8 mouse cellular contexts compared by ENCODE assay signal in the genomic region with DNA sequence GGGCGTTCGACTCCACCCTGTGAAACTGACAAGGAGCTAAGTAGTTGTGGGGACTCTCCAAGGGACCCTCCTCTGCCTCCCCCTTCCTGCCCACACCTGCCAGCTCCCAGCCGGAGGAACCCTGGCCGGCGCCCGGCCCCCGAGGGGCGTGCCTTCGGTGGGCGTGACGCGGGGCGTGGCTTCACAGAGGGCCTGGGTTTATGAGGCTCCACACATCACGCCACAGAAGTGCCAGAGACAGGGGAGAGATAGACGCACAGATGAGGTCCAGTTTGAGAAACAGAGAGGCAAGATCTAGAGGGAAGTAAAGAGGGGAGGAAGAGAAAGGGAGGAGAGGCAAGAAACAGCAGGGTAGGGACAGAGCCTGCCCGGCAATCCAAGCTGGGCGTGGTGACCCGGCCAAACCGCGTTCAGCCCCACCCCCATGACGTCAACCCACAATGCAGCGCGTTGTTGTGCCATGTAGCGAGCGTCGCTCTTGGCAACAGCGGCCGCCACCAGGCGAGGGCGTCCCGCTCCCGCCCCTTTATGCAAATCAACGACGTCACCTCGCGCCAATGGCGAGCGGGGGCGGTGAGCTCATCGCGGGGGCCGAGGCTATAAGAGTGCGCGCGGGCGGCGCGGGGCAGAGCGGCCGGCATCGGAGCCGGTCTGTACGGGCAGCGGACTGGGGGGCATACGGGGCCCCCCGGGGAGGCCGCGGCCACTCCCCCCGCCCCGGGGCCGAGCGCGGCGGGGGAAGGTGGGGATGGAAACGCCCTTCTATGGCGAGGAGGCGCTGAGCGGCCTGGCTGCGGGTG. TPM values are rescaled to one million over a fixed set of nuclear protein-coding genes. Genes with fewer than 3 reads are reported as not detected.
DNase-seq lines count a peak whose midpoint lies in the region; ATAC-seq lines count a peak whose summit lies in the region.

A gene (plus strand): TSS at position 640 of the 800 bp plus-strand sequence.

- peak within 1 kb of the TSS; percentile 99 for H3K27ac ChIP-seq in intestine, embryonic 14.5 days (ENCODE audit: low read depth)

- H3K9me3 ChIP-seq in intestine, embryonic 14.5 days (ENCODE audit: control insufficient read depth, low read length), result no peaks in the 10 kb centered on the region

- H3K4me1 ChIP-seq in intestine, embryonic 14.5 days (replicated peaks; ENCODE audit: control insufficient read depth, insufficient read depth, low read length), result peaks cover 41% of the 10 kb centered on the region

- H3K4me2 ChIP-seq in intestine, embryonic 14.5 days (ENCODE audit: low read length), result peak within 1 kb of the TSS; percentile 63

- peak within 1 kb of the TSS; percentile 100 for H3K9ac ChIP-seq in intestine, embryonic 14.5 days (ENCODE audit: low read length)

- peak; percentile 90 for ATAC-seq in intestine, embryonic 14.5 days (replicated peaks; ENCODE audit: low FRiP score, low TSS enrichment, low read depth)

- peak; percentile 99 to 100 for DNase-seq in adrenal gland, adult (ENCODE audit: inconsistent age in 2 of 2, low spot score in 1 of 2)
- DNase-seq in embryo, embryonic 10.5 days (ENCODE audit: low spot score), result peak; percentile 99
- DNase-seq in gastrocnemius, postnatal 25 days, result peak; percentile 99
- peak; percentile 100 for DNase-seq in intestine, embryonic 14.5 days (ENCODE audit: low spot score)
- DNase-seq in left cerebral cortex, postnatal 14 days (ENCODE audit: low spot score in 2 of 2), result peak; percentile 99
- peak; percentile 100 for DNase-seq in mesoderm, embryonic 11.5 days (ENCODE audit: low read depth, low spot score)
- peak; percentile 97 to 98 for DNase-seq in right cerebral cortex, postnatal 36 days (ENCODE audit: low spot score in 2 of 2)
- peak; percentile 98 for DNase-seq in yolk sac, embryonic 10.5 days (ENCODE audit: low spot score)

- peak within 1 kb of the TSS; percentile 98 for H3K4me3 ChIP-seq in intestine, embryonic 14.5 days (ENCODE audit: low read depth, low read length)

- H3K36me3 ChIP-seq in intestine, embryonic 14.5 days (ENCODE audit: control insufficient read depth, insufficient read depth, low read length), result peaks cover 9% of the 10 kb centered on the region; the same call in 1 of the 2 replicates

- WGBS in intestine, embryonic 14.5 days, result under 1% methylated on average over 67 of the region's 69 CpGs

- intact Hi-C loops in left cerebral cortex, postnatal 14 days (cut with DNase I), result no loop called here

- H3K27me3 ChIP-seq in intestine, embryonic 14.5 days (replicated peaks; ENCODE audit: control insufficient read depth, insufficient read depth, low read length), result no peaks in the 10 kb centered on the region

RNA-seq across cellular contexts. Expression of the gene that starts here (rescaled TPM):
- 10 to 100 TPM; 54.5 to 68.6 TPM for total RNA-seq in gastrocnemius, postnatal 25 days (2021)
- polyA plus RNA-seq in intestine, embryonic 14.5 days (2014; fragmentation: Nextera tagmentation; extraction: Ambion mirVana), result 94.0 and 114 TPM in 2 replicates
- 100 to 1,000 TPM; 165 to 193 TPM for total RNA-seq in left cerebral cortex, postnatal 14 days (2021)

Comparison
In these comparisons a context has a peak if more than half of its experiments do, and no peak if none do; other contexts are left out.
1. Peak in every context shown above with its lines: DNase-seq, ATAC-seq, H3K4me3 ChIP-seq and H3K27ac ChIP-seq.